Mouse (Mus musculus) lung, adult 2 months (tissue): ENCODE measurements around the gene Pdyn.

Source experiments
- CTCF ChIP-seq: fragments of 200-500 bp; IDR thresholded peaks from 2 replicates; pipeline ENCODE4 v1.5.1; 2011; ENCODE audit warnings: mild to moderate bottlenecking, low read length, control low read depth; ENCODE audit not compliant: insufficient read depth
- POLR2A ChIP-seq: fragments of 200-500 bp; IDR thresholded peaks from 2 replicates; pipeline ENCODE4 v1.6.1; 2011; ENCODE audit warnings: low read depth, mild to moderate bottlenecking, control low read depth, low read length, borderline replicate concordance; ENCODE audit errors: extremely low read depth

GRCm38 (mm10) chr2:129660020-129660419, 39.6 kb downstream of the Pdyn start:
- peak; percentile 32; the same call in 1 of the 2 replicates for TF ChIP-seq CTCF
- no peak for TF ChIP-seq POLR2A
